Mouse (Mus musculus): ENCODE data around the gene Ulk4. TPM values are rescaled to one million over a fixed set of nuclear protein-coding genes. Genes with fewer than 3 reads are reported as not detected.
A peak's percentile ranks its signal among the peaks of the same experiment; 100 is the strongest.

The Ulk4 gene
- polyA plus RNA-seq, 1 experiment from 2014 or later, result 75.1 TPM

GRCm38 (mm10) chr9:121314541-121315152 is 37.6 kb upstream of the Ulk4 start:
- Histone ChIP-seq H3K36me3 (ENCODE audit: control insufficient read depth, insufficient read depth, low read length) (peaks cover 4% of the 10 kb centered on the region; the same call in 1 of the 2 replicates), H3K4me3 (ENCODE audit: low read depth, low read length) (peak overlapping the region; percentile 41), H3K27ac (ENCODE audit: low read depth, low read length) (peak overlapping the region; percentile 54), H3K9ac (ENCODE audit: low read depth, low read length) (peak overlapping the region; percentile 47), H3K4me1 (replicated peaks; ENCODE audit: control insufficient read depth, insufficient read depth, low read length) (peaks cover 30% of the 10 kb centered on the region), H3K9me3 (ENCODE audit: control insufficient read depth, low read length) (no peaks in the 10 kb centered on the region), H3K27me3 (replicated peaks; ENCODE audit: control insufficient read depth, insufficient read depth, low read length) (no peaks in the 10 kb centered on the region), H3K4me2 (peak overlapping the region; percentile 80)
- WGBS, result 17% methylated on average over 14 of the region's 14 CpGs
- DNase-seq (ENCODE audit: low spot score), result no peak
- no peak for ATAC-seq (replicated peaks; ENCODE audit: low FRiP score)

- peak overlapping the region; percentile 80 for H3K4me2 ChIP-seq
- H3K9ac ChIP-seq (ENCODE audit: low read depth, low read length), result peak overlapping the region; percentile 47
- WGBS, result 3% methylated on average over 21 of the region's 21 CpGs
- H3K27ac ChIP-seq (ENCODE audit: low read depth, low read length), result peak overlapping the region; percentile 54
- H3K27me3 ChIP-seq (replicated peaks; ENCODE audit: control insufficient read depth, insufficient read depth, low read length), result no peaks in the 10 kb centered on the region
- H3K36me3 ChIP-seq (ENCODE audit: control insufficient read depth, insufficient read depth, low read length), result peaks cover 4% of the 10 kb centered on the region; the same call in 1 of the 2 replicates
- DNase-seq (ENCODE audit: low spot score) (peak; percentile 71), ATAC-seq (replicated peaks; ENCODE audit: low FRiP score) (peak; percentile 78)
- H3K4me1 ChIP-seq (replicated peaks; ENCODE audit: control insufficient read depth, insufficient read depth, low read length), result peaks cover 30% of the 10 kb centered on the region
- H3K4me3 ChIP-seq (ENCODE audit: low read depth, low read length), result peak overlapping the region; percentile 41
- no peaks in the 10 kb centered on the region for H3K9me3 ChIP-seq (ENCODE audit: control insufficient read depth, low read length)
These were observed 36.8 kb upstream of the Ulk4 start for GRCm38 (mm10) chr9:121313656-121314374.

GRCm38 (mm10) chr9:121312237-121312891 is 35.4 kb upstream of the Ulk4 start:
- Histone ChIP-seq H3K4me1 (replicated peaks; ENCODE audit: control insufficient read depth, insufficient read depth, low read length) (peaks cover 28% of the 10 kb centered on the region), H3K27me3 (replicated peaks; ENCODE audit: control insufficient read depth, insufficient read depth, low read length) (no peaks in the 10 kb centered on the region), H3K27ac (ENCODE audit: low read depth, low read length) (no peak overlapping the region), H3K9me3 (ENCODE audit: control insufficient read depth, low read length) (no peaks in the 10 kb centered on the region), H3K36me3 (ENCODE audit: control insufficient read depth, insufficient read depth, low read length) (no peaks in the 10 kb centered on the region), H3K9ac (ENCODE audit: low read depth, low read length) (no peak overlapping the region), H3K4me2 (no peak overlapping the region), H3K4me3 (ENCODE audit: low read depth, low read length) (no peak overlapping the region)
- no peak for ATAC-seq (replicated peaks; ENCODE audit: low FRiP score)
- no peak for DNase-seq (ENCODE audit: low spot score)
- WGBS, result 81% methylated on average over 10 of the region's 10 CpGs

- no peaks in the 10 kb centered on the region for H3K27me3 ChIP-seq (replicated peaks; ENCODE audit: control insufficient read depth, insufficient read depth, low read length)
- H3K4me3 ChIP-seq (ENCODE audit: low read depth, low read length), result no peak overlapping the region
- H3K36me3 ChIP-seq (ENCODE audit: control insufficient read depth, insufficient read depth, low read length), result no peaks in the 10 kb centered on the region
- DNase-seq (ENCODE audit: low spot score) (no peak), ATAC-seq (replicated peaks; ENCODE audit: low FRiP score) (no peak)
- 83% methylated on average over 6 of the region's 6 CpGs for WGBS
- H3K9me3 ChIP-seq (ENCODE audit: control insufficient read depth, low read length), result no peaks in the 10 kb centered on the region
- peaks cover 24% of the 10 kb centered on the region for H3K4me1 ChIP-seq (replicated peaks; ENCODE audit: control insufficient read depth, insufficient read depth, low read length)
- no peak overlapping the region for H3K4me2 ChIP-seq
- H3K27ac ChIP-seq (ENCODE audit: low read depth, low read length), result no peak overlapping the region
- H3K9ac ChIP-seq (ENCODE audit: low read depth, low read length), result no peak overlapping the region
These were observed 34.8 kb upstream of the Ulk4 start for GRCm38 (mm10) chr9:121311846-121312236.

- DNase-seq (ENCODE audit: low spot score) (no peak), ATAC-seq (replicated peaks; ENCODE audit: low FRiP score) (no peak)
- peaks cover 20% of the 10 kb centered on the region for H3K4me1 ChIP-seq (replicated peaks; ENCODE audit: control insufficient read depth, insufficient read depth, low read length)
- H3K9ac ChIP-seq (ENCODE audit: low read depth, low read length), result no peak overlapping the region
- H3K27ac ChIP-seq (ENCODE audit: low read depth, low read length), result no peak overlapping the region
- no peak overlapping the region for H3K4me3 ChIP-seq (ENCODE audit: low read depth, low read length)
- no peaks in the 10 kb centered on the region for H3K27me3 ChIP-seq (replicated peaks; ENCODE audit: control insufficient read depth, insufficient read depth, low read length)
- no peaks in the 10 kb centered on the region for H3K36me3 ChIP-seq (ENCODE audit: control insufficient read depth, insufficient read depth, low read length)
- WGBS, result 69% methylated on average over 7 of the region's 7 CpGs
- no peak overlapping the region for H3K4me2 ChIP-seq
- H3K9me3 ChIP-seq (ENCODE audit: control insufficient read depth, low read length), result no peaks in the 10 kb centered on the region
These were observed 33.5 kb upstream of the Ulk4 start for GRCm38 (mm10) chr9:121310501-121310900.

- Histone ChIP-seq H3K4me3 (ENCODE audit: low read depth, low read length) (no peak overlapping the region), H3K4me2 (no peak overlapping the region), H3K36me3 (ENCODE audit: control insufficient read depth, insufficient read depth, low read length) (no peaks in the 10 kb centered on the region), H3K27ac (ENCODE audit: low read depth, low read length) (no peak overlapping the region), H3K9me3 (ENCODE audit: control insufficient read depth, low read length) (no peaks in the 10 kb centered on the region), H3K4me1 (replicated peaks; ENCODE audit: control insufficient read depth, insufficient read depth, low read length) (peaks cover 8% of the 10 kb centered on the region), H3K27me3 (replicated peaks; ENCODE audit: control insufficient read depth, insufficient read depth, low read length) (no peaks in the 10 kb centered on the region), H3K9ac (ENCODE audit: low read depth, low read length) (no peak overlapping the region)
- ATAC-seq (replicated peaks; ENCODE audit: low FRiP score), result no peak
- WGBS, result 67% methylated on average over 4 of the region's 4 CpGs
- no peak for DNase-seq (ENCODE audit: low spot score)
These were observed 32.3 kb upstream of the Ulk4 start for GRCm38 (mm10) chr9:121309287-121309686.

GRCm38 (mm10) chr9:121305456-121305855 is 28.5 kb upstream of the Ulk4 start:
- Histone ChIP-seq H3K27me3 (replicated peaks; ENCODE audit: control insufficient read depth, insufficient read depth, low read length) (no peaks in the 10 kb centered on the region), H3K27ac (ENCODE audit: low read depth, low read length) (no peak overlapping the region), H3K4me3 (ENCODE audit: low read depth, low read length) (no peak overlapping the region), H3K4me2 (no peak overlapping the region), H3K9me3 (ENCODE audit: control insufficient read depth, low read length) (no peaks in the 10 kb centered on the region), H3K36me3 (ENCODE audit: control insufficient read depth, insufficient read depth, low read length) (no peaks in the 10 kb centered on the region), H3K4me1 (replicated peaks; ENCODE audit: control insufficient read depth, insufficient read depth, low read length) (peaks cover 6% of the 10 kb centered on the region), H3K9ac (ENCODE audit: low read depth, low read length) (no peak overlapping the region)
- ATAC-seq (replicated peaks; ENCODE audit: low FRiP score) (no peak), DNase-seq (ENCODE audit: low spot score) (no peak)
- 79% methylated on average over 4 of the region's 4 CpGs for WGBS

GRCm38 (mm10) chr9:121304520-121304919 is 27.5 kb upstream of the Ulk4 start:
- no peak for ATAC-seq (replicated peaks; ENCODE audit: low FRiP score)
- 85% methylated on average over 10 of the region's 10 CpGs for WGBS
- Histone ChIP-seq H3K4me3 (ENCODE audit: low read depth, low read length) (no peak overlapping the region), H3K9ac (ENCODE audit: low read depth, low read length) (no peak overlapping the region), H3K27ac (ENCODE audit: low read depth, low read length) (no peak overlapping the region), H3K36me3 (ENCODE audit: control insufficient read depth, insufficient read depth, low read length) (no peaks in the 10 kb centered on the region), H3K9me3 (ENCODE audit: control insufficient read depth, low read length) (no peaks in the 10 kb centered on the region), H3K4me1 (replicated peaks; ENCODE audit: control insufficient read depth, insufficient read depth, low read length) (peaks cover 14% of the 10 kb centered on the region), H3K4me2 (no peak overlapping the region), H3K27me3 (replicated peaks; ENCODE audit: control insufficient read depth, insufficient read depth, low read length) (no peaks in the 10 kb centered on the region)
- DNase-seq (ENCODE audit: low spot score), result no peak

Data from liver, embryonic 11.5 days (tissue).